Mouse (Mus musculus) heart, adult 8-10 months (tissue): ENCODE measurements around the gene Dcaf4. TPM values are rescaled to one million over a fixed set of nuclear protein-coding genes. Genes with fewer than 3 reads are reported as not detected.

Experiments
- DNase-seq: peaks from one replicate; pipeline ENCODE4 v3.0.0; 2022; ENCODE audit warnings: low spot score
- total RNA-seq, 4 experiments: library from RNA; stranded (reverse); gene quantifications; 2 replicates each; pipeline ENCODE4 v1.2.4; 2022

The Dcaf4 gene
- total RNA-seq, 4 experiments from 2014 or later = 12.8 to 16.3 (median 14.9) TPM

- no peak for DNase-seq
Observed at GRCm38 (mm10) chr12:83495961-83496282, 24.3 kb upstream of the Dcaf4 start.

- no peak for DNase-seq
Observed at GRCm38 (mm10) chr12:83496336-83496735, 23.9 kb upstream of the Dcaf4 start.

GRCm38 (mm10) chr12:83496736-83497135, 23.5 kb upstream of the Dcaf4 start:
- no peak for DNase-seq

- no peak for DNase-seq
Observed at GRCm38 (mm10) chr12:83497959-83498358, 22.3 kb upstream of the Dcaf4 start.

- no peak for DNase-seq
Observed at GRCm38 (mm10) chr12:83499256-83499655, 21.0 kb upstream of the Dcaf4 start.

- DNase-seq = peak; percentile 68
Observed at GRCm38 (mm10) chr12:83502190-83502589, 18.1 kb upstream of the Dcaf4 start.

- DNase-seq = no peak
Observed at GRCm38 (mm10) chr12:83506543-83506942, 13.7 kb upstream of the Dcaf4 start.

- DNase-seq = no peak
Observed at GRCm38 (mm10) chr12:83510586-83510985, 9.7 kb upstream of the Dcaf4 start.

GRCm38 (mm10) chr12:83512783-83513182, 7.5 kb upstream of the Dcaf4 start:
- DNase-seq = no peak

- DNase-seq = no peak
Observed at GRCm38 (mm10) chr12:83513185-83513584, 7.1 kb upstream of the Dcaf4 start.

- DNase-seq = no peak
Observed at GRCm38 (mm10) chr12:83514216-83514615, 6.0 kb upstream of the Dcaf4 start.

GRCm38 (mm10) chr12:83517580-83517979, 2.7 kb upstream of the Dcaf4 start:
- no peak for DNase-seq

- DNase-seq = no peak
Observed at GRCm38 (mm10) chr12:83521083-83521482, 817 bp downstream of the Dcaf4 start.

- DNase-seq = no peak
Observed at GRCm38 (mm10) chr12:83523056-83523455, 2.8 kb downstream of the Dcaf4 start.

GRCm38 (mm10) chr12:83523892-83524291, 3.6 kb downstream of the Dcaf4 start:
- no peak for DNase-seq

- DNase-seq = no peak
Observed at GRCm38 (mm10) chr12:83524329-83524728, 4.1 kb downstream of the Dcaf4 start.

GRCm38 (mm10) chr12:83525822-83526544, 5.7 kb downstream of the Dcaf4 start:
- no peak for DNase-seq

- no peak for DNase-seq
Observed at GRCm38 (mm10) chr12:83527816-83528215, 7.5 kb downstream of the Dcaf4 start.

- no peak for DNase-seq
Observed at GRCm38 (mm10) chr12:83528665-83529064, 8.4 kb downstream of the Dcaf4 start.

GRCm38 (mm10) chr12:83531992-83532391, 11.7 kb downstream of the Dcaf4 start:
- no peak for DNase-seq

- DNase-seq = no peak
Observed at GRCm38 (mm10) chr12:83532966-83533365, 12.7 kb downstream of the Dcaf4 start.

GRCm38 (mm10) chr12:83534190-83534589, 13.9 kb downstream of the Dcaf4 start:
- no peak for DNase-seq

GRCm38 (mm10) chr12:83535428-83535827, 15.2 kb downstream of the Dcaf4 start:
- DNase-seq = no peak

- no peak for DNase-seq
Observed at GRCm38 (mm10) chr12:83536039-83536438, 15.8 kb downstream of the Dcaf4 start.
